Mouse (Mus musculus) liver, embryonic 14.5 days (tissue): ENCODE data around the gene Il18bp. TPM values are rescaled to one million over a fixed set of nuclear protein-coding genes. Genes with fewer than 3 reads are reported as not detected.
A peak's percentile ranks its signal among the peaks of the same experiment; 100 is the strongest.

ENCODE experiments used
- ATAC-seq: fragments of 200-750 bp; cut with Nextera tagmentation; 2 replicates; pipeline ENCODE4 v1.8.0; 2017; ENCODE audit warnings: moderate number of reproducible peaks, mild to moderate bottlenecking, moderate library complexity; ENCODE audit not compliant: insufficient read depth
- DNase-seq, 3 experiments: peaks; one replicate each; pipeline ENCODE4 v3.0.0-alpha.2; 2012 to 2013; ENCODE audit warnings: low read depth in 3 of 3, low spot score in 3 of 3
- H3K27ac ChIP-seq: fragments of 300-500 bp; sonication (generic); 2 replicates; pipeline ENCODE4 v1.5.1; 2014; ENCODE audit warnings: moderate library complexity, mild to moderate bottlenecking, control low read depth, inconsistent platforms
- H3K27me3 ChIP-seq: fragments of 300-500 bp; sonication (generic); 2 replicates; pipeline ENCODE4 v1.6.1; 2014; ENCODE audit warnings: mild to moderate bottlenecking, low read length, moderate library complexity; ENCODE audit not compliant: control insufficient read depth, insufficient read depth
- H3K36me3 ChIP-seq: fragments of 300-500 bp; sonication (generic); replicated peaks from 2 replicates; pipeline ENCODE4 v1.6.1; 2014; ENCODE audit warnings: low read depth; ENCODE audit not compliant: control insufficient read depth, insufficient read depth
- H3K4me1 ChIP-seq, 2 experiments: fragments of 200-500 bp in 1 of 2; fragments of 300-500 bp in 1 of 2; sonication (generic) in 1 of 2; replicated peaks; 2 replicates each; pipeline ENCODE4 v1.6.1; 2012 to 2014; ENCODE audit warnings: antibody characterized with exemption in 1 of 2, inconsistent platforms in 1 of 2, low read length in 1 of 2; ENCODE audit not compliant: control insufficient read depth in 2 of 2, insufficient read depth in 2 of 2
- H3K4me2 ChIP-seq: fragments of 300-500 bp; sonication (generic); 2 replicates; pipeline ENCODE4 v1.6.1; 2014; ENCODE audit warnings: low read depth, mild to moderate bottlenecking, control low read depth, moderate library complexity
- H3K4me3 ChIP-seq, 2 experiments: fragments of 200-500 bp in 1 of 2; fragments of 300-500 bp in 1 of 2; sonication (generic) in 1 of 2; 2 replicates each; pipeline ENCODE4 v1.5.1; 2012 to 2014; ENCODE audit warnings: low read depth in 2 of 2, low read length in 2 of 2, mild to moderate bottlenecking in 2 of 2, control low read depth in 1 of 2, inconsistent platforms in 1 of 2, moderate library complexity in 1 of 2; ENCODE audit not compliant: insufficient read depth in 1 of 2
- H3K9ac ChIP-seq: fragments of 300-500 bp; sonication (generic); replicated peaks from 2 replicates; pipeline ENCODE4 v1.6.1; 2014; ENCODE audit warnings: mild to moderate bottlenecking, control low read depth, moderate library complexity
- H3K9me3 ChIP-seq: fragments of 300-500 bp; sonication (generic); 2 replicates; pipeline ENCODE4 v1.6.1; 2016; ENCODE audit warnings: low read length, mixed read lengths; ENCODE audit not compliant: control insufficient read depth
- CTCF ChIP-seq: IDR thresholded peaks from 2 replicates; pipeline ENCODE4 v1.5.1; 2016; ENCODE audit warnings: antibody characterized with exemption, low read depth, control low read depth
- EP300 ChIP-seq: IDR thresholded peaks from 2 replicates; pipeline ENCODE4 v1.6.1; 2016; ENCODE audit warnings: antibody characterized with exemption, low read depth
- WGBS: fragments of 180-500 bp; shearing (Covaris S2); extraction: QIAGEN DNeasy Blood & Tissue Kit; methylation state at CpG from one replicate; pipeline ENCODE4 v1.1.7; 2014; ENCODE audit not compliant: insufficient replicate concordance; 5-methylcytosine and 5-hydroxymethylcytosine counted together
- polyA plus RNA-seq, 2 experiments: library from polyadenylated mRNA; depleted of rRNA in 1 of 2; stranded (reverse) in 1 of 2; unstranded in 1 of 2; fragments of >200 nt; fragmentation: Nextera tagmentation in 1 of 2; extraction: Ambion mirVana in 1 of 2; gene quantifications; 2 replicates each; pipeline versions ENCODE4 v1.2.1 to v1.2.3; 2012 to 2014

Gene Il18bp
- polyA plus RNA-seq, 2 experiments = 12.7 to 15.0 TPM

DNA sequence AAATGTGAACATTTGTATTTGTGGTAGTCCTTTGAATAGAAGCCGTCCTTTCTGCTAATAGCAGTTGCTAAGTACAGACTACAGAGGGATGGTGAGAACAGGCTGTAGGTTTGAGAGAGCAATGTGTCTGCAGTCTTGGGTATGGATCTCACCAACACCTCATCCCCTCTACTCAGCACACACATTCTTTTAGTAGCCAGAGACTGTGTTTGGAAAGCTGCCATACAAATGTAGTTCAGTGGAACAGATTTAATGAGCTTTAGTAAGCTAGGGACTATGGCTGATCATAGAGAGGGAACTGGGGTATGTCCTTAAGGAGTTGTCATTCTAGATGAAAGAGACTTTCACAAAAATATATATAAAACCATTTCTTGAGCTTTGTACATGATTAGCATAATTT, 51.2 kb downstream of the Il18bp start:
- Histone ChIP-seq H3K27ac (no peak overlapping the region), H3K27me3 (no peaks in the 10 kb centered on the region), H3K4me2 (no peak overlapping the region), H3K4me3 (no peak overlapping the region), H3K36me3 (no peaks in the 10 kb centered on the region), H3K9me3 (no peaks in the 10 kb centered on the region), H3K9ac (no peak overlapping the region), H3K4me1 (peaks cover 32 to 45% of the 10 kb centered on the region in 2 experiments)
- no peak for ATAC-seq
- 89% methylated on average over 1 of the region's 1 CpGs for WGBS
- TF ChIP-seq CTCF (no peak), EP300 (no peak)
- DNase-seq = no peak

DNA sequence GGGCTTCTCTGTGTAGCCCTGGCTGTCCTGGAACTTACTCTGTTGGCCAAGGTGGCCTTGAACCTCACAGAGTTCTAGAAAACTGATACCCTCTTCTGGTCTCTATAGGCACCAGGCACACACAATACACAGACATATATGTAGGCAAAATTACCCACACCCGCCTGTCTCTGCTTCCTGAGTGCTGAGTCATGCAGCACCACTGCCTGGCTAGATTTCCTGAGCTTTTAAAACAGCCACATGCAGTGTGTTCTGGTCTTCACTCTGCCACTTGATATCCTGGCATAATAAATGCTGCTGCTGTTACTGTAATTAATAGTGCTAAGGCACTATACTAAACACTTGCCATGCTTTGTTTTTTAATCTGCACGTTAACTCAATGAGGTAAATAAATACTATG, 52.9 kb downstream of the Il18bp start:
- Histone ChIP-seq H3K27me3 (no peaks in the 10 kb centered on the region), H3K27ac (no peak overlapping the region), H3K4me3 (no peak overlapping the region), H3K4me1 (peaks cover 26 to 35% of the 10 kb centered on the region in 2 experiments), H3K4me2 (no peak overlapping the region; the same call in 1 of the 2 replicates), H3K9ac (no peak overlapping the region), H3K9me3 (no peaks in the 10 kb centered on the region), H3K36me3 (no peaks in the 10 kb centered on the region)
- peak; percentile 25; the same call in 1 of the 2 replicates for ATAC-seq
- TF ChIP-seq CTCF (no peak), EP300 (no peak)
- WGBS = 36% methylated on average over 2 of the region's 2 CpGs
- DNase-seq = peak; percentile 46 to 54 (median 53)

Other genes with a start within 250 kb of the Il18bp start
- 0.03 TPM in 1 of 2 replicates, not detected in the other for gene Phox2a, start 200.4 kb downstream of the Il18bp start, polyA plus RNA-seq (2012; rRNA removed)
- gene Phox2a, start 200.4 kb downstream of the Il18bp start, polyA plus RNA-seq (2014; fragmentation: Nextera tagmentation; extraction: Ambion mirVana) = not detected in 2 replicates
- gene Inppl1, start 180.5 kb downstream of the Il18bp start, polyA plus RNA-seq (2012; rRNA removed) = 4.4 and 6.8 TPM in 2 replicates
- 0.69 and 2.0 TPM in 2 replicates for gene Inppl1, start 180.5 kb downstream of the Il18bp start, polyA plus RNA-seq (2014; fragmentation: Nextera tagmentation; extraction: Ambion mirVana)
- gene Folr2, start 161.5 kb downstream of the Il18bp start, polyA plus RNA-seq (2012; rRNA removed) = 7.4 and 8.0 TPM in 2 replicates
- 4.2 and 6.5 TPM in 2 replicates for gene Folr2, start 161.5 kb downstream of the Il18bp start, polyA plus RNA-seq (2014; fragmentation: Nextera tagmentation; extraction: Ambion mirVana)
- 25.6 and 54.6 TPM in 2 replicates for gene Anapc15, start 155.0 kb downstream of the Il18bp start, polyA plus RNA-seq (2012; rRNA removed)
- gene Anapc15, start 155.0 kb downstream of the Il18bp start, polyA plus RNA-seq (2014; fragmentation: Nextera tagmentation; extraction: Ambion mirVana) = 51.9 and 52.0 TPM in 2 replicates
- gene Folr1, start 147.9 kb downstream of the Il18bp start, polyA plus RNA-seq (2012; rRNA removed) = 0.33 and 0.53 TPM in 2 replicates
- gene Folr1, start 147.9 kb downstream of the Il18bp start, polyA plus RNA-seq (2014; fragmentation: Nextera tagmentation; extraction: Ambion mirVana) = 0.38 TPM in 1 of 2 replicates, not detected in the other
- gene Lamtor1, start 112.8 kb downstream of the Il18bp start, polyA plus RNA-seq (2012; rRNA removed) = 61.7 and 74.8 TPM in 2 replicates
- 63.3 and 67.8 TPM in 2 replicates for gene Lamtor1, start 112.8 kb downstream of the Il18bp start, polyA plus RNA-seq (2014; fragmentation: Nextera tagmentation; extraction: Ambion mirVana)
- 0.05 and 0.08 TPM in 2 replicates for gene Tomt, start 112.3 kb downstream of the Il18bp start, polyA plus RNA-seq (2012; rRNA removed)
- 0.09 and 0.13 TPM in 2 replicates for gene Tomt, start 112.3 kb downstream of the Il18bp start, polyA plus RNA-seq (2014; fragmentation: Nextera tagmentation; extraction: Ambion mirVana)
- gene Lrrc51, start 84.8 kb downstream of the Il18bp start, polyA plus RNA-seq (2012; rRNA removed) = 1.3 and 1.4 TPM in 2 replicates
- 1.8 and 2.1 TPM in 2 replicates for gene Lrrc51, start 84.8 kb downstream of the Il18bp start, polyA plus RNA-seq (2014; fragmentation: Nextera tagmentation; extraction: Ambion mirVana)
- gene Numa1, start 84.6 kb downstream of the Il18bp start, polyA plus RNA-seq (2012; rRNA removed) = 27.4 and 28.6 TPM in 2 replicates
- 36.2 and 41.3 TPM in 2 replicates for gene Numa1, start 84.6 kb downstream of the Il18bp start, polyA plus RNA-seq (2014; fragmentation: Nextera tagmentation; extraction: Ambion mirVana)
- gene Rnf121, start 46.8 kb upstream of the Il18bp start, polyA plus RNA-seq (2012; rRNA removed) = 10.9 and 16.9 TPM in 2 replicates
- gene Rnf121, start 46.8 kb upstream of the Il18bp start, polyA plus RNA-seq (2014; fragmentation: Nextera tagmentation; extraction: Ambion mirVana) = 10.0 and 10.5 TPM in 2 replicates
- gene Xndc1, start 46.8 kb upstream of the Il18bp start, polyA plus RNA-seq (2012; rRNA removed) = 14.7 and 16.0 TPM in 2 replicates
- 5.4 and 6.3 TPM in 2 replicates for gene Xndc1, start 46.8 kb upstream of the Il18bp start, polyA plus RNA-seq (2014; fragmentation: Nextera tagmentation; extraction: Ambion mirVana)
- gene Xntrpc, start 47.0 kb upstream of the Il18bp start, polyA plus RNA-seq (2012; rRNA removed) = 1.1 and 1.5 TPM in 2 replicates
- 0.20 and 0.36 TPM in 2 replicates for gene Xntrpc, start 47.0 kb upstream of the Il18bp start, polyA plus RNA-seq (2014; fragmentation: Nextera tagmentation; extraction: Ambion mirVana)
- gene Trpc2, start 64.4 kb upstream of the Il18bp start, polyA plus RNA-seq (2012; rRNA removed) = 0.12 TPM in 1 of 2 replicates, not detected in the other
- not detected in 2 replicates for gene Trpc2, start 64.4 kb upstream of the Il18bp start, polyA plus RNA-seq (2014; fragmentation: Nextera tagmentation; extraction: Ambion mirVana)
- gene Art1, start 83.1 kb upstream of the Il18bp start, polyA plus RNA-seq (2012; rRNA removed) = 0.04 TPM in 1 of 2 replicates, not detected in the other
- gene Art1, start 83.1 kb upstream of the Il18bp start, polyA plus RNA-seq (2014; fragmentation: Nextera tagmentation; extraction: Ambion mirVana) = not detected in 2 replicates
- gene Art5, start 90.8 kb upstream of the Il18bp start, polyA plus RNA-seq (2012; rRNA removed) = 0.08 and 0.10 TPM in 2 replicates
- 0.15 and 0.20 TPM in 2 replicates for gene Art5, start 90.8 kb upstream of the Il18bp start, polyA plus RNA-seq (2014; fragmentation: Nextera tagmentation; extraction: Ambion mirVana)
- gene Chrna10, start 98.1 kb upstream of the Il18bp start, polyA plus RNA-seq (2012; rRNA removed) = not detected in 2 replicates
- gene Chrna10, start 98.1 kb upstream of the Il18bp start, polyA plus RNA-seq (2014; fragmentation: Nextera tagmentation; extraction: Ambion mirVana) = not detected in 2 replicates
- gene Nup98, start 191.5 kb upstream of the Il18bp start, polyA plus RNA-seq (2012; rRNA removed) = 7.0 and 8.8 TPM in 2 replicates
- gene Nup98, start 191.5 kb upstream of the Il18bp start, polyA plus RNA-seq (2014; fragmentation: Nextera tagmentation; extraction: Ambion mirVana) = 16.3 and 17.4 TPM in 2 replicates
- 14.5 and 15.4 TPM in 2 replicates for gene Pgap2, start 191.5 kb upstream of the Il18bp start, polyA plus RNA-seq (2012; rRNA removed)
- 18.0 and 20.2 TPM in 2 replicates for gene Pgap2, start 191.5 kb upstream of the Il18bp start, polyA plus RNA-seq (2014; fragmentation: Nextera tagmentation; extraction: Ambion mirVana)
- 31.4 and 35.9 TPM in 2 replicates for gene Rhog, start 237.4 kb upstream of the Il18bp start, polyA plus RNA-seq (2012; rRNA removed)
- 53.4 and 55.6 TPM in 2 replicates for gene Rhog, start 237.4 kb upstream of the Il18bp start, polyA plus RNA-seq (2014; fragmentation: Nextera tagmentation; extraction: Ambion mirVana)
- 6.9 and 7.9 TPM in 2 replicates for gene Stim1, start 249.1 kb upstream of the Il18bp start, polyA plus RNA-seq (2012; rRNA removed)
- 9.3 and 11.2 TPM in 2 replicates for gene Stim1, start 249.1 kb upstream of the Il18bp start, polyA plus RNA-seq (2014; fragmentation: Nextera tagmentation; extraction: Ambion mirVana)